Mouse (Mus musculus) retina, postnatal 7 days (tissue): ENCODE data around the gene B430306N03Rik.

Experiments
- DNase-seq: peaks from one replicate; pipeline ENCODE4 v3.0.0-alpha.2; 2012; ENCODE audit warnings: low read depth, low spot score

Gene B430306N03Rik

GRCm38 (mm10) chr17:48362346-48362745 lies 46.4 kb downstream of the B430306N03Rik start:
- no peak for DNase-seq

GRCm38 (mm10) chr17:48362966-48363365 lies 47.0 kb downstream of the B430306N03Rik start:
- DNase-seq, result no peak

- DNase-seq, result no peak
Measured at GRCm38 (mm10) chr17:48363421-48363965, 47.6 kb downstream of the B430306N03Rik start.

GRCm38 (mm10) chr17:48365511-48366155 lies 49.7 kb downstream of the B430306N03Rik start:
- no peak for DNase-seq

GRCm38 (mm10) chr17:48366806-48367205 lies 50.9 kb downstream of the B430306N03Rik start:
- no peak for DNase-seq

GRCm38 (mm10) chr17:48371621-48372020 lies 55.7 kb downstream of the B430306N03Rik start:
- DNase-seq, result no peak

- no peak for DNase-seq
Measured at GRCm38 (mm10) chr17:48372987-48373386, 57.0 kb downstream of the B430306N03Rik start.

- no peak for DNase-seq
Measured at GRCm38 (mm10) chr17:48376102-48376501, 60.2 kb downstream of the B430306N03Rik start.
